ENCODE assay signal across 8 mouse cellular contexts in the genomic region with DNA sequence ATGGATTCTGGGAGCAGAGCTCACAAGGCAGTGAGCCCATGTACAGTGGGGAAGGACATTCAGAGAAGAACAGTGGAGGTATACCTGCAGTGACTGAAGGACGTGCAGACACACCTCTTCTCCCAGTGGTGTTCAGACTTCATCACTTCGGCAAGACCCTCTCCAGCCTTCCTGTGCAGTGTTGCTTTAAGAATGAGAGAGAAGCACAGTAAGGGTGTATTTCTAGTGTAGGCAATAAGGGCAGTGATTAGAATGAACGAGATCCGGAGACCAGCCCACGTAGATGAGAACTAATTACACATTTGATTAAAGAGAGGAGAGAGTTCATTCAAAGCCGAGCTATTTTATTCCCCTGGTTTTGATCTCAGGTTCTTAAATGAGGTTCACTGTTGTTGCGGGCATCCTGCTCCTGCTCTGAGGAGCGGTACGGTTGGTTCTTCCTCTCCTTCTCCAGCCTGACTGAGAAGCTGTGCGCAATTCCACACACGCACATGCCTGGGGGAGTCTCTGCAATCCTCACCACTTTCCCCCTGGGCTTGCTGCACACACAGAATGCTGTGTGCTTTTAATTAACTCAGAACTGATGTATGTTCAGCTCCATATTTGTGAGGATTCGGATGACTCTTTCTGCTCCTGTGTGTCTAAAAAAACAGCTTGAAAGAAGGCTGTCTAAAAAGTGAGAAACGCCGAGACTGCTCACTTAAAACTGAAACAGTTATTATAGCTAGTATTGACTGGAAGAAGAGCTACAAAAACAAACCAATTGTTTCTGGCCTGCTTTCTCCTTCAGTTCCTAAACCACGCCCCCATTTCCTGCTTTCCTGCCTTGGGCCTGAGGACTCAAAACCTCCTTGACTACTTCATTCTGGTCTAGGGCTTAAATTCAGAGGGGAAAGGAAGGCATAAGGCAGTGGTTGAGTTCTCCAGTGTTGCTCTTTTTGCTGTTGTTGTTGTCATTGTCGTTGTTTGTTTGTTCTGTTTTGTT.
DNase-seq lines count a peak whose midpoint lies in the region; ATAC-seq and TF ChIP-seq lines count a peak whose summit lies in the region.

No protein-coding gene starts in this region.

- peak overlapping the region; percentile 0; the same call in 1 of the 2 replicates for H3K4me3 ChIP-seq in left cerebral cortex, adult 2 months
- no peak overlapping the region for H3K4me3 ChIP-seq in embryonic facial prominence, embryonic 12.5 days
- no peak overlapping the region for H3K4me3 ChIP-seq in midbrain, embryonic 15.5 days
- no peak overlapping the region for H3K4me3 ChIP-seq in liver, postnatal 0 days (ENCODE audit: low read depth, low read length)

- TF ChIP-seq EP300 in liver, postnatal 0 days (IDR thresholded peaks at IDR 0.05; ENCODE audit: low read depth), result no peak

- H3K27ac ChIP-seq in left cerebral cortex, adult 2 months, result no peak overlapping the region
- H3K27ac ChIP-seq in embryonic facial prominence, embryonic 12.5 days, result peak overlapping the region; percentile 30; the same call in 1 of the 2 replicates
- H3K27ac ChIP-seq in midbrain, embryonic 15.5 days, result peak overlapping the region; percentile 50
- no peak overlapping the region for H3K27ac ChIP-seq in liver, postnatal 0 days (ENCODE audit: low read depth)

- ATAC-seq in embryonic facial prominence, embryonic 12.5 days (ENCODE audit: insufficient number of reproducible peaks, insufficient read depth, low FRiP score, low TSS enrichment), result no peak
- peak; percentile 72 for ATAC-seq in midbrain, embryonic 15.5 days (replicated peaks)
- no peak for ATAC-seq in liver, postnatal 0 days

- no peak for TF ChIP-seq CTCF in left cerebral cortex, adult 2 months (IDR thresholded peaks at IDR 0.05)
- TF ChIP-seq CTCF in liver, postnatal 0 days (IDR thresholded peaks at IDR 0.05; ENCODE audit: low read depth), result no peak

- WGBS in embryonic facial prominence, embryonic 12.5 days, result 32% methylated on average over 16 of the region's 16 CpGs
- 51% methylated on average over 16 of the region's 16 CpGs for WGBS in midbrain, embryonic 15.5 days
- 65% methylated on average over 16 of the region's 16 CpGs for WGBS in liver, postnatal 0 days (ENCODE audit: insufficient replicate concordance)

- no peaks in the 10 kb centered on the region for H3K27me3 ChIP-seq in embryonic facial prominence, embryonic 12.5 days
- no peaks in the 10 kb centered on the region for H3K27me3 ChIP-seq in midbrain, embryonic 15.5 days (replicated peaks)
- H3K27me3 ChIP-seq in liver, postnatal 0 days (ENCODE audit: insufficient read depth, low read length), result no peaks in the 10 kb centered on the region

- intact Hi-C loops in left cerebral cortex, adult 2 months (cut with DNase I), result no loop called here
- intact Hi-C loops in left cerebral cortex, postnatal 4 days (cut with DNase I), result no loop called here

- no peaks in the 10 kb centered on the region for H3K36me3 ChIP-seq in embryonic facial prominence, embryonic 12.5 days
- H3K36me3 ChIP-seq in midbrain, embryonic 15.5 days (replicated peaks), result no peaks in the 10 kb centered on the region
- no peaks in the 10 kb centered on the region for H3K36me3 ChIP-seq in liver, postnatal 0 days (replicated peaks; ENCODE audit: insufficient read depth, low read length)

- H3K4me1 ChIP-seq in embryonic facial prominence, embryonic 12.5 days, result peaks cover 18% of the 10 kb centered on the region; the same call in 1 of the 2 replicates
- peaks cover 9% of the 10 kb centered on the region; the same call in 1 of the 2 replicates for H3K4me1 ChIP-seq in midbrain, embryonic 15.5 days
- H3K4me1 ChIP-seq in liver, postnatal 0 days (ENCODE audit: insufficient read depth), result no peaks in the 10 kb centered on the region

- peak overlapping the region; percentile 24 for H3K4me2 ChIP-seq in embryonic facial prominence, embryonic 12.5 days (replicated peaks)
- peak overlapping the region; percentile 22 for H3K4me2 ChIP-seq in midbrain, embryonic 15.5 days
- no peak overlapping the region for H3K4me2 ChIP-seq in liver, postnatal 0 days (ENCODE audit: low read depth, low read length)

- DNase-seq in left cerebral cortex, adult 2 months (ENCODE audit: extremely low spot score in 1 of 2, low spot score in 2 of 2), result no peak
- DNase-seq in left cerebral cortex, postnatal 4 days, result no peak
- DNase-seq in induced T-regulatory cell, adult 2 months (ENCODE audit: low read depth), result peak; percentile 45
- no peak for DNase-seq in liver, postnatal 0 days
- no peak for DNase-seq in ovary, postnatal 36 days (ENCODE audit: low spot score)
- DNase-seq in urinary bladder, postnatal 36 days (ENCODE audit: low spot score in 2 of 2), result no peak

- H3K9ac ChIP-seq in embryonic facial prominence, embryonic 12.5 days, result no peak overlapping the region
- H3K9ac ChIP-seq in midbrain, embryonic 15.5 days, result no peak overlapping the region
- no peak overlapping the region for H3K9ac ChIP-seq in liver, postnatal 0 days (replicated peaks)

- H3K9me3 ChIP-seq in embryonic facial prominence, embryonic 12.5 days, result no peaks in the 10 kb centered on the region
- no peaks in the 10 kb centered on the region for H3K9me3 ChIP-seq in midbrain, embryonic 15.5 days
- no peaks in the 10 kb centered on the region for H3K9me3 ChIP-seq in liver, postnatal 0 days (ENCODE audit: low read length)

Comparison
In these comparisons a context has a peak if more than half of its experiments do, and no peak if none do; other contexts are left out.
1. H3K27ac ChIP-seq: peak in embryonic facial prominence, embryonic 12.5 days (single experiment) and midbrain, embryonic 15.5 days (single experiment); none in left cerebral cortex, adult 2 months (single experiment) and liver, postnatal 0 days (single experiment).